Mouse (Mus musculus) ZHBTc4 (cell line): Measurements from ENCODE around the gene Acvr1b.

Experiments used
- DNase-seq: peaks from one replicate; pipeline ENCODE4 v3.0.0-alpha.2; 2011; ENCODE audit warnings: low read depth, low spot score

Gene Acvr1b

DNA sequence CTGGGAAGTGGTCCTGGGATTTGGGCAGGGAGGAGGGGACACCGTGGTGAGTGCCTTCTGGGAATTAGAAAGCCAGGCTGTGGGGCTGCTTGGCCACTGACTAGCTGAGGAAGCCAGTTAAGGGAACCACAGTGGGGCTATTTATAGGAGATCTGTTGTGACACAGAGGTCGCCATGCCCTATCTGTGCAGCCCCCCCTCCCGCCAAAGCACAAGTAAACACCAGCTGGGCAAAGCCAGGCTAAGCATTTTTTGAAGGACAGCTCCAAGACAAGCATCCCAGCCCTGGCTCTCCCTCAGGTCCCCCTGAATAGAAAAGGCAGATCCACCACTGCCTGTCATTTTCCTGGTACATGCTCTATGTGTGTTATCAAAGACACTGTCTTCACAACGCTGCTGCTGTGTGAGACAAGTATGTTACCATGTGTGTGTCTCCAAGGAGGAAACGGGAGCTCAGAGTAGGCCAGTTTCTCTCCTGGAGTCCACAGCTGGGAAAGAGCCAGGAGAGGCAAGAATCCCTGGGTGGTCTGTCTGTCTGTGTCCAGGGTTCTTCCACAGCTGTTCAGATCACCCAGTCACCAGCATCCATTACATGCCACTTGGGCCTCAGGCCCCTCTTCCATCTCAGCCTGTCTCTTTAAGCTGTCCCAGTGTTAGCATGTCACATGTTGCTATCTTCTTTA, 74.3 kb downstream of the Acvr1b start:
- DNase-seq = no peak

DNA sequence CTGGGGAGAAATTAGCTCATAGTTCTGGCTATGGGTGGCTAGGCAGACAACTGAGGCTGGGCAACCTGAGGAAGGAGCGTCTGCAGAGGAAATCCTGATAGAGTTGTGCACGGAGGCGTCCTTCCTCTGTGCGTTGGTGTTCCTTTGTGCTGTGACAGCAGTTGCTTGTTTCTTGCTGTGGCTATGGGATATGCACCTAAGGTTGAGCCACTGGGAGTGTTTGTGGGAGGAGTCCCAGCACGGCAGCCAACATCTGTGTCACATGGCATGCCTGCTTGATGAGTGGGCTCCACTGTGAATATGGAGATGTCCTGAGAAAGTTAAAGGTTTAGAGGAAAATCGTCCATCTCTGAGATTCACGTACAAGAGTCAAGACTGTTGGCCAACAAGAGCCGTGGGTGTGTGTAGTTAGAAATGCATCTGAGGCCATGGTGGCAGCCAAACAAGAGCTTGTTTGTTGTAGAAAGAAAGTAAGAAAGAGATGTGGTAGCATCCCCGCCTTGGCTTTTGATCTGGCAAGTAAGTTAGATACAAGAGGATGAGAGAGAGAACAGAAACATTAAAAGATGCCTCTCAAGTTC, 76.4 kb downstream of the Acvr1b start:
- peak; percentile 47 for DNase-seq

DNA sequence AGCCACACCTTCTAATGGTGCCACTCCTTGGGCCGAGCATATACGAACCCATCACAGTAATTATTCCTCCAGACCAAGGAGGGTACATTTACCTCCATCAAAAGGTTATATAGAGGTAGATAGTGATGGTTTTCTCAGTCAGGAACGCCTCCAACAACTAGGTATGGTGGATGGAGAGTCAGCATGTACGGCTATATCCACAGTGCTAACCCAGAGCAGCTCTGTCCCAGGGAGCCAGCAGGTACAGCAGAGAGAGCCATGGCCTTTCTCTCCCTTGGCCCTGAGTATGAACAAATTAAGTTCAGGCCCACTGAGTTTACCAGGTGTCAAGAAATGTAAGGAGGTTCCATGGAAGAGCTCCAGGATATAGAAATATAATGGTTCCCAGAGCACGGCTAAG, 78.1 kb downstream of the Acvr1b start:
- no peak for DNase-seq

DNA sequence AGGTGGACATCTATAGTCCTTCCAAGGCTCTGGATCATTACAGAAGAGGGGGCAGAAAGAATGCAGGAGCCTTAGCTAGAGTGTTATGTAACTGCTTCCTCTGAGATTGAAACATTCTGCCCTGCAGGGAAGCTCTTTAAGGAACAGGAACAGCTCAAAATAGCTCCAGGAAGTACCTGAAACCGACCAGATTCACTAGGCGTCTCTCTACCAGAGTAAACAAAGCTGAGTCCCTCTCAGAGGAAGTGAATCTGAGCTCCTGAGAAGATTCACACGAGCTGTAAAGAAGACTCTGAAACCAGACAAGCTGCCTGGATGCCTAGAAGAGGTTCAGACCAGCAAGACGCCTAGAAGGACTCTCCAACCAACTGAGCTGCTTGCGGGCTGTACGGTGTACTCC, 78.7 kb downstream of the Acvr1b start:
- no peak for DNase-seq

DNA sequence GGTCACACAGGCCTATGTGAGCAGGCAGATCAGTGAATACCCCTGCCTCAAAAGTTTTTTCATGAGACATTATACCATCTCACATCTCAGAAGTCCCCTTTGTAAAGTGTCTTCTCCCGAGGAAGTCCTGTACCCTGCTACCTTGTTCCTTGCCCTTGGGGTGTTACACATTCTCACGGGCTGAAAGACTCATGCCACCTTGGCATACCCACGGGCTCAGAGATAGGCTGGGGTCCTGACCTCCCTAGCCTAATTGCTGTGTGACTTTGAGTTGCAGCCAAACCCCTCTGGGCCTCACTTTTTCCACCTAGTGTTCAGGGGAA, 79.7 kb downstream of the Acvr1b start:
- no peak for DNase-seq

DNA sequence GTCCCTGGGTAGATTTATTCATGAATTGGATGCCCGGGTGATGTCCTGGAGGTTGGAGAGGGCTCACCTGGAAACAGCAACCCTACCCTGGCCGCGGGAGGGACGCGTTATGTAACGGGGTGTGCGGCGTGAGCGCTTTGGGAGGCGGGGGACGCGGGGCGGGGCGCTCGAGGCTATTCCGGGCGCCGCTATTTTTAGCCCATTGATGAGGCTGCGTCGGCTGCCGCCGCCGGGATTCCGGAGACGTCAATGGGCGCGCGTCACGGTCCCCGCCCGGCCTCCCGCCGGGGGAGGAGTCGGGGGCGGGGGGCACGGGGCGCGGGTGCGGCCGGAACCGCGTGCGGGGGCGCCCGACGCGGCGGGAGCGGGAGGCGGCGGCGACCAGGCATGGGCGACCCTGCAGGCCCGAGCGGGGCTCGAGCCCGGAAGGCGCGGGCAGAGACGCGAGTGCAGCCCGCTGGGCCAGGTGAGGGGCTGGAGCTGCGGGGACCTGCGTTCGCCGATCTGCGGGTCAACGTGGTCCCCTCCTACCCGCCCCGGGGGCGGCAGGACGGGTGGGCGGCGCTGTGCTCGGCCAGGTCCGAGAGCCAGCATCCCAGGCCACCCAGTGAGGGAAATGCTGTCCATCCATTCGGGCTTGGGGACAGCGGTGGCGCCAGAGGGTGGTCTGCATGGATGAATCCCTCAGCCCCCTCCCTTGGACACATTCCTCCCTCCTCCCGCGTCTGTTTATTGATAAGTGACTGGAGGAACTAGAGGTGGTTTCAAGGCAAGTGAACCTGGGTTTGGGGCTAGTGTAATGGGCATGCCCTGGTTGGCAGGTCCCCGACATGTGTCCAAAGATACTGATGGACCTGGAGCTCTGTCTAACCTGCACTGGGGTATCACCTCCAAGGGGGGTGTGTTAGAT, 80.3 kb downstream of the Acvr1b start, which contains the start of gene Nr4a1:
Gene Nr4a1, plus strand, starts transcription at position 384 of the 910 bp plus-strand sequence.
- DNase-seq = peak; percentile 65

DNA sequence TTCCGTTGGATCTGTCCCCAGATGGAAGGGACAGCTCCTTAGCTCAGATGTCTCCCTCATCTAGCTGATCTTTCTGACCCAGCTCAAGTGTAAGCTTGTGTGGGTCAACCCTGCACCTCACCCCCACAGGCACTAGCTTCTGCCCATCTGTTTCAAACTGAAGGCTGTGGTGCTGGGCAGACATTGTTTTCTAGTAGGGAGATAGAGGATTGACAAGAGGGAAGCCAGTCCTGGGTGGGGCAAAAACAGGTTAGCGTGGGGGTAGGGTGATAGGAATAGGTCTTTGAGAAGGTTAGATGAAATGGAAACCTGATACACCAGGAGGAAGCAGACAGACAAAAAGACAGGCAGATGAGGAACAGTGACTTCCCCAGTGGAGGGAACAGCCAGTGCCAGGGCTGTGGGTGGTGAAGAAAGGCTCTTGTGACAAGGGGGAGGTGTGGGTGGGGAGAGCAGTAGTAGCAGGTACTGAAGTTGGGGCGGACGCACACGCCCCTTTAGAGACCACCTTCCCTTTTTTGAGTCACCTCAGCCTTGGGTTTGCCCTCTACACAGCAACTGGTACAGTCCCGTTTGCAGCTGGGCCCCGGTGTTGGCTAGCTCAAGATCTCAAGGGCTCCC, 82.1 kb downstream of the Acvr1b start:
- DNase-seq = no peak

DNA sequence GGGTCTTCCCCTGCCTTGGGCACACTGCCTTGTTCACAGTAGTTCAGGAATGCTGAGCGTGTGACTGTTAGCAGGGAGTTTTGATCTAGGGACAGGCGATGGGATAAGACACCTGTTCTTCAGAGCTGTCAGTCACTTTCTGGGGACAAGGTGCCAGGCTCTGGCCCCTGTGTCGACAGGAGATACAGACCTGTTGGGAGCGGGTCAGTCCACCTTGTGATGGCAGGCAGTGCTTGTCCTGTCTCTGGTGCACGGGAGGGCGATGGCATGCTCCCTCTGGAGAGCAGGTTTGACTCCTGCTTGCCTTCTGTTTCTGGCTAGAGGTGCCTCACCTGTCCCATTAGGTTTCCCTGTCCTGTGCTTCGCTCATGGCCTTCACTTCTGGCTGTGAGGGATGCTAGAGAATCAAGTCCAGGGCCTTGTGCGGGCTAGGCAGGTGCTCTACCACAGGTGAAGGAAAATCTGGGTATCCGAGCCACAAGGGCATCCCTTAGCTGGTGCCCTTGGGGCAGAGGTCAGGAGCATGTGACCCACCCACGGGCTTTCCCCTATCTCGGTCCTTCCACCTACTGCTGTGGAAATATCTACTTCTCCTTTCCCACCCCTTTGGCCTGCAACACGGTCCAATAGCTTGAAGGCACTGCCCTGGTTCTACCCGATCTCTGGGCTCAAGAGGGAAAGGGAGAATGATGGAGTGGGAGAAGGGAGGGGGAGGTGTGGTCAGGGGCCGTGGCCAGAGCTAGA, 82.8 kb downstream of the Acvr1b start:
- DNase-seq = no peak

DNA sequence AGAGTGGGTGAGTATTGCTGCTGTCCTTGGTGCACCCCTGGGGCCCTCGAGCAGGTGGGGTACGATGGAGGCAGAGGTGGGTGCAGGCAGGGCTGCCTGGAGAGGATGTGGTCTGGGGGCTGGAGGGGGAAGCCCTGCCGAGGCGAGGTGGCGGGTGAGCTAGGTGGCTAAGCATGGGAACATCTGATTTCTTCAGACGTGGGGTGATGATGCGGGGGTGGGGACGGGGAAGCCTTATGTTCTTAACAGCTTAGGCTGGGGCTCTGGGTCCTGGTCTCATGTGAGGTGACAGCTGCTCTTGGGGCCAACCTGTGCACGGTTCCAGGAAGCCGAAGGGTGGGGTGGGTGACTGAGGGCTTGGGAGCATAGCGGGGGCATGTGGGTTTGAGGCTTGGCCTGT, 84.6 kb downstream of the Acvr1b start:
- DNase-seq = no peak

DNA sequence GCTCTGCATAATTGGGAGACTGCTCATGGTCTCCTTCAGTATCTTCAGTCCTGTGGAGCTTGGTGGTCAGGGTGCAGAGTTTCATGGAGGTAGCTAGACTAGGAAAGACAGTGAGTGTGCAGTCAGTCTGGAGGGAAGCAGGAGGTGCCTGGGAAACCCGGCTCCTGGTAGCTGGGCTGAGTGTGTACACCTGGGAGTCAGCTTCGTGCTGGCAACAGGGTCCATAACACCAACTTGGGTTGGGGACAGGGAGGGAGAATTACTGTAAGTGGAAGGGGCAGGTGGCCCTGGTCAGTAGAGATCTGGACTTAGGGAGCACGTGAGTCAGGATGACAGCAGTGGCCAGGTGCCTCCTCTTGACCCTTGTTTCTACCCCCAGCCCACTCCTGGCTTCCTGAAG, 86.1 kb downstream of the Acvr1b start:
- no peak for DNase-seq

DNA sequence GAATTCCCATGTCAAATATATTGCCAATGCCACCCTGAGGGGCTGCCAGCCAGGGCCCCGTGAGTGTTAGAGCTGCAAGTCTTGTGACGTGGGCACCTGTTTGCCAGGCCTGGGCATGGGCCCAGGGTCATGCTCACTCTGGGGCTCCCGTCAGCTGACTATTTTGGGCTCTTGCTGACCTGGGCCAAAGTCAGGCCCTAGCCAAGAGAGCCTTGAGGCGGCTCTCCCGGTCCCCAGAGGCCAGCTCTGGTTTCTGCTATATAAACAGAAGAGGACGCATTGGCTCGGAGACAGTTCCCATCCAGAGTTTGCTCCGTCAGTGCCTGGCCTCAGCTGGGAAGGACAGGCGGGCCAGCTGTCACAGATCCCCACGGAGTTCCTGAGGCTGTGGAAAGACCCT, 86.5 kb downstream of the Acvr1b start:
- no peak for DNase-seq

DNA sequence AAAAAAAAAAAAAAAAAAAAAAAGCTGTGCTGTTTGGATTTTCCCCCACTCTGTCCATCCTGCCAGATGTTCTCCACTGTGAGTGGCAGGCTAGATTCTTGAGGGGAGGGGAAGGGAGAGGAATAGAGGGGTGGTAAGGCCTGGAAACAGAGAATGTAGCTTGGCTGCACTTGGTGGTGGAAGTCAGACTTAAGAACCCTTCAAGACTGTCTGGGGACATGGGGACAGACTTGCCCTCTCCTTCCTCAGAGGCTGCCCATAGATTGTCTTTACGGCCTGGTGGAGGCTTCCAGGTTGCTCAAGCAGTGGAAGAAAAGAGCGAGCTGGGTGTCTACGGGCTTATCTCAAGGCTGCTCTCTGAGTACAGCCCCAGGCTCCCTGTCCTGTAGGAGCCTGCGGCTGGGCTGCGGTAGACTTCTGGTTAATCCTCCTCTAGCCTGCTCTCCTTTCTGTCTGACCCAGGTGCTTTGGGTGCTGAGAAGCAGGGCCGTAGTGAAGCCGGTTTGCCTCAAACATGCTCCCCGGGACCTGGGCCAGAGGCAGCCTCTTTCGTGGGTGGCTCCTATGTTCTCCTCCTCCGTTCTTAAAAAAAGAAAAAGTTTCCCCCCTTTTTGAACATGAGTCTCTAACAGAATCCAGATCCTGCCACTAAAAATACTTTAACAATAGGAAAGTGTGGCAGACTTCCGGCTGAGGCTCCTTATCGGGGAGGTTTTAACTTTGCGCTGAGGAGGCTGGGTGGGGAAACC, 87.2 kb downstream of the Acvr1b start:
- no peak for DNase-seq

DNA sequence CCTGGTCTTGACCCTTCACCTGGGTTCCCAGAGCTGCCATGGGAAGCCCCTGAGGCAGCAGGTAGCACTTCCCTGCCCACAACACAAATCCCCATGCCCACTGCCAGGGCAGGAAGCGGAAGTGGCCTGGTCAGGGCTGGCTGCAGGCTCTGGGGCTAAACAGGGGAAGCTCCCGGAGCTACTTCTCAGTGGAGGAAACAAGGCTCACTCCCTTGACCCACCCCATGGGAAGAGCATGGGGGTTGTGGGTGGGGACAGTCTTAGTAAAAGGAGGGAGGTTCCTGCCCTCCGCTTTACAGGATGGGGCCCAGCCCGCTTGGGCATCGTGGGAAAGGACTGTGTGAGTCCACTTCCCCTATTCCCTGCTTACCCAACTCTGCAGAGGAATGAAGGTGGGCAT, 88.6 kb downstream of the Acvr1b start:
- DNase-seq = no peak
